8 mouse cellular contexts compared by ENCODE assay signal in genomic region chr2:173340044-173340601, GRCm38 (mm10).
DNase-seq lines count a peak whose midpoint lies in the region; ATAC-seq lines count a peak whose summit lies in the region.

No protein-coding gene starts in this region.

- peak; percentile 79 for ATAC-seq in hindbrain, embryonic 15.5 days (ENCODE audit: low FRiP score, low read depth)
- no peak for ATAC-seq in megakaryocyte, adult 5-6 weeks (ENCODE audit: poor library complexity, severe bottlenecking)
- no peak for ATAC-seq in monocyte, adult 5-6 weeks (replicated peaks; ENCODE audit: insufficient number of reproducible peaks, low FRiP score, low TSS enrichment, poor library complexity, severe bottlenecking)

- H3K4me2 ChIP-seq in hindbrain, embryonic 15.5 days, result peak overlapping the region; percentile 49

- peak; percentile 73 to 83 for DNase-seq in cerebellum, postnatal 10 days
- DNase-seq in cerebellum, adult 11 months, result no peak
- DNase-seq in urinary bladder, postnatal 14 days (ENCODE audit: low spot score), result peak; percentile 38
- DNase-seq in urinary bladder, adult 18-20 months (ENCODE audit: low spot score in 2 of 2), result no peak
- peak; percentile 61 for DNase-seq in mesoderm, embryonic 11.5 days (ENCODE audit: low read depth, low spot score)

- H3K4me1 ChIP-seq in hindbrain, embryonic 15.5 days (replicated peaks), result peaks cover 60% of the 10 kb centered on the region

- H3K9me3 ChIP-seq in hindbrain, embryonic 15.5 days, result no peaks in the 10 kb centered on the region

- WGBS in hindbrain, embryonic 15.5 days, result 8% methylated on average over 26 of the region's 26 CpGs

- H3K27ac ChIP-seq in hindbrain, embryonic 15.5 days (replicated peaks), result peak overlapping the region; percentile 66

- no peak overlapping the region for H3K9ac ChIP-seq in hindbrain, embryonic 15.5 days

- H3K27me3 ChIP-seq in hindbrain, embryonic 15.5 days, result no peaks in the 10 kb centered on the region

- no peaks in the 10 kb centered on the region for H3K36me3 ChIP-seq in hindbrain, embryonic 15.5 days

- H3K4me3 ChIP-seq in hindbrain, embryonic 15.5 days, result no peak overlapping the region

Comparison
In these comparisons a context has a peak if more than half of its experiments do, and no peak if none do; other contexts are left out.
1. DNase-seq: peak in cerebellum, postnatal 10 days (2 of 2), urinary bladder, postnatal 14 days (single experiment) and mesoderm, embryonic 11.5 days (single experiment); none in cerebellum, adult 11 months (single experiment) and urinary bladder, adult 18-20 months (0 of 2).